Mouse (Mus musculus): ENCODE measurements around the gene Lrrc75a. TPM values are rescaled to one million over a fixed set of nuclear protein-coding genes. Genes with fewer than 3 reads are reported as not detected.

Gene Lrrc75a
- 8.5 and 8.9 TPM in 2 replicates for polyA plus RNA-seq (2015; fragmentation: Nextera tagmentation; extraction: Ambion mirVana)

DNA sequence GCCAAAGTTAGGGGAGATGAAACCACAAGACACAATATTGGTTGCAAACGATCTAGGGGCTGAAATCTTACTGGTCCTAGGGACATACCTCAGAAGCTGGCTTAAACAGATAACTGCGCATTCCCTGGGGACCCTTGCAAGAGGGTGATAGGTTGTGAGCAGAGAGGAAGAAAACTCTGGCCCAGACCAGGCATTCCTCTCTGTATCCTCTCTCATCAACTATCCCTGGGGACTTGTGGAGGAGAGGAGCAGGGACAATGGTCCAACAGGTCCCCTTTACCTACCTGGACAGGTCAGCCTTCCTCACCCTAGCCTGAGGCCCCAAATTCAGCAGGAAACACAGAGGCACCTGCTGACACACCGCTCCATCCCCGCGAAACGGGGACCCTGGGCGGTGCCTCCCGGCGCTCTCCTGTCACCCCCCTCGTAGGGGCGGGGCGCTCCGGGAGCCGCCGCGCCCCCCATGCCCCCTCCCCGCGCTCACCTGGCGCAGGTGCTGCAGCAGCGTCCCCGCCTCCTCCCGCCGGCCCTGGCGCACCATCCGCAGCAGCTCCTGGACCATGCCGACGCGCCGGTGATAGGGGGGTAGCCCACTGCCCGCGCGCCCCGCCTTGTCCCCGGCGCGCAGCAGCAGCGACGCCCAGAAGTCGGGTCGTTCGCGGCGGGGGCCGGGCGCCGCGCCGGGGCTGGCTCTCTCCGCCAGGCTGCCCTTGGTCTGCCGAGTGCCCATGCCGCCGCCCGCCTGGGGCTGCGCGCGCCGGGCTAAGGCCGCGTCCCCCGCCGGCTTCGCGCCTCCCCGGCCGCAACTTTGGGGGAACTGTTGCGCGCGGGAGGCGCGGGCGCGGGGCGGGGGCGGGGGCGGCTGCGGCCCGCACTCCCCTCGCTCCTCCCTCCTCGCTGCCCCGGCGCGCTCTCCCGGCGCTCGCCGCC is at the start of gene Lrrc75a:
Gene Lrrc75a, minus strand, starts transcription at position 863 of the 930 bp plus-strand sequence.
- WGBS: under 1% methylated on average over 64 of the region's 86 CpGs
- peaks cover 59% of the 10 kb centered on the region for H3K4me1 ChIP-seq (replicated peaks)

DNA sequence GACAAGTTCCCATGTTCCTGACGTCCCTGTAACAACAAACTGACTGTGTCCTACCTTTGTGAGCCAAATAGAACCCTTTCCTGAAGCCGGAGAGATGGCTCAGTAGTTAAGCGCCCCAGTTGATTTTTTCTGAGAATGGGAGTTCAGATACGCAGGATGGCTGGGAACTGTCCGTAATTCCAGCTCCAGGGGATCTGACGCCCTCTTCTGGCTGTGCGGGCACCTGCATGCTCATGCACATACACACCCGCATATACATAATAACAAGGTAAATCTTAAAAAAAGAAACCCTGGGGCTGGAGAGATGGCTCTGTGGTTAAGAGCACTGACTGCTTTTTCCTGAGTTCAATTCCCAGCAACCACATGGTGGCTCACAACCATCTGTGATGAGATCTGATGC is 46.8 kb upstream of the Lrrc75a start:
- no peak for ATAC-seq (ENCODE audit: low read depth)
- Histone ChIP-seq H3K4me3 (no peak overlapping the region), H3K9ac (no peak overlapping the region), H3K27me3 (no peaks in the 10 kb centered on the region), H3K4me1 (replicated peaks) (no peaks in the 10 kb centered on the region), H3K9me3 (no peaks in the 10 kb centered on the region), H3K4me2 (no peak overlapping the region), H3K27ac (replicated peaks) (no peak overlapping the region), H3K36me3 (no peaks in the 10 kb centered on the region)
- 91% methylated on average over 8 of the region's 8 CpGs for WGBS

More for the DNA sequence above, at the start of gene Lrrc75a:
- Histone ChIP-seq H3K9me3 (no peaks in the 10 kb centered on the region), H3K9ac (peak within 1 kb of the TSS; percentile 87), H3K27ac (replicated peaks) (peak within 1 kb of the TSS; percentile 74), H3K36me3 (no peaks in the 10 kb centered on the region), H3K27me3 (no peaks in the 10 kb centered on the region), H3K4me3 (peak within 1 kb of the TSS; percentile 73), H3K4me2 (peak within 1 kb of the TSS; percentile 97)
- peak; percentile 62 for ATAC-seq (ENCODE audit: low read depth)

DNA sequence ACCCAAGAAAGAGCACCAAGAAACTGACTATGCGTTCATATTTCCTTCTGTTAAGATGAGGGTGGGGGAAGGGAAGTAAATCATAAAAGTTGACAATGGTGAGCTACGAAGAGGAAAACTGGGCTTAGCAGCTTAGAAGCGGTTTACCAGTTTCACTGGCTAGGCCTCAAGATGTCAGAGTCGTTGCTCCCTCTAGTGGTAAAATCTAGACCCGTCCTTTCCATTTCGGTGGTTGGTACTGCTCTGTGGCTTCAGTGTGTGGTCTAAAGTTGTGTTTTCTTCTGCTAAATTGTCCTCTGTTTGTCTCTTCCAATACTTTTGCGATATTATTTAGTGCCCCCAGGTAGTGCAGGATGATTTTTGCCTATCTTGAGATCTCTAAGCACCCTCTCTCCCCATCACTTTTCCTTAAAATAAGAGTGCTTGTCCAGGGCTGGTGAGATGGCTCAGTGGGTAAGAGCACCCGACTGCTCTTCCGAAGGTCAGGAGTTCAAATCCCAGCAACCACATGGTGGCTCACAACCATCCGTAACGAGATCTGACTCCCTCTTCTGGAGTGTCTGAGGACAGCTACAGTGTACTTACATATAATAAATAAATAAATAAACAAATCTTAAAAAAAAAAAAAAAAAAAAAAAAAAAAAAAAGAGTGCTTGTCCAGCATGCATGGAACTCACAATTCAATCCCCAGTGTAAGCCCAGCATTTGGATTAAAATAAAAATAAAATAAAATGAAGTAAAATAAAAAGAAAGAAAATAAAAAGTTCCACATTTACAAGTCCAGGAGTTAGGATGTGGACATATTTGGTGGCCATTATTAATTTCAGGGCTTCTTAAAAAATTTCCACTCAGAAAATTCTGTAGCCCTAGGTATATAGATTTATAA is 45.2 kb upstream of the Lrrc75a start:
- no peaks in the 10 kb centered on the region for H3K4me1 ChIP-seq (replicated peaks)
- no peaks in the 10 kb centered on the region for H3K36me3 ChIP-seq
- no peak overlapping the region for H3K9ac ChIP-seq
- 22% methylated on average over 11 of the region's 11 CpGs for WGBS
- no peaks in the 10 kb centered on the region for H3K9me3 ChIP-seq
- ATAC-seq (ENCODE audit: low read depth): peak; percentile 85
- H3K27ac ChIP-seq (replicated peaks): no peak overlapping the region
- no peak overlapping the region for H3K4me3 ChIP-seq
- H3K4me2 ChIP-seq: no peak overlapping the region
- no peaks in the 10 kb centered on the region for H3K27me3 ChIP-seq

DNA sequence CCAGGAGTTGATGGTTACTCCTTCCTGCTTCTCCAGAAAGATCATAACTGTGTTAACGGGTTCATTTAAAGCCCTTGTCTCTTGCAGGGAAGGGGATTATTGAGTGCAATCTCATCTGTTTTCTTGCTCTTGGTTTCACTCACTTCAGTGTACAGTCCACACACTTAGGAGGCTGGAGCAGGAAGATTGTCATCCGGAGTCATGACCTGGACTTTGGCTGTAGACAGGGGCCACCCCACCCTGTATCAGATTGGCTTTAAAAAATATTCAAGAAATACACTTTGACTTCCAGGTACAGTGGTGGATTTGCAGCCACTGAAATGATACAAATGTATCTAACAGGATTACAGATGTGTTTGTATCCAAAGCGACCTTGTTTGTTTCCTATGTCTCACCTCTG is 43.3 kb upstream of the Lrrc75a start:
- Histone ChIP-seq H3K4me2 (no peak overlapping the region), H3K9ac (no peak overlapping the region), H3K9me3 (no peaks in the 10 kb centered on the region), H3K36me3 (no peaks in the 10 kb centered on the region), H3K4me1 (replicated peaks) (no peaks in the 10 kb centered on the region), H3K27me3 (no peaks in the 10 kb centered on the region), H3K4me3 (no peak overlapping the region), H3K27ac (replicated peaks) (no peak overlapping the region)
- ATAC-seq (ENCODE audit: low read depth): no peak
- 89% methylated on average over 3 of the region's 3 CpGs for WGBS

DNA sequence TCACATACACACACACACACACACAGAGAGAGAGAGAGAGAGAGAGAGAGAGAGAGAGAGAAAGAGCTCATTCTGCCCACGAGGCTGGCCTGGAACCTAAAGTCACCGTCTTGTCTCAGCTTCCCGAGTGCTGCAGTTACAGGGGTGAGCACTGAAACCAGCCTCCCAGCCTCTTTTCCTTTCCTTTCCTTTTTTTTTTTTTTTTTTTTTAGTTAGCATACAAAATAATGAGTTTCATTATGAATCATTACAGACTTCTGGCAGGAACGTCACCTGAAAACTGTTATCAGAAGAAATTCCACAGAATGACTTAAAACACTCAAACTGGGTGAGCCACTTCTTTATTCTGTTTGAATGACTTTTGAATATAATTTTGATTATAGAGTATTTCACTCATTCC is 31.6 kb upstream of the Lrrc75a start:
- Histone ChIP-seq H3K27me3 (no peaks in the 10 kb centered on the region), H3K36me3 (no peaks in the 10 kb centered on the region), H3K27ac (replicated peaks) (no peak overlapping the region), H3K9me3 (no peaks in the 10 kb centered on the region), H3K4me1 (replicated peaks) (peaks cover 4% of the 10 kb centered on the region; the same call in 1 of the 2 replicates), H3K4me2 (no peak overlapping the region), H3K4me3 (no peak overlapping the region), H3K9ac (no peak overlapping the region)
- WGBS: 85% methylated on average over 4 of the region's 4 CpGs
- ATAC-seq (ENCODE audit: low read depth): no peak

DNA sequence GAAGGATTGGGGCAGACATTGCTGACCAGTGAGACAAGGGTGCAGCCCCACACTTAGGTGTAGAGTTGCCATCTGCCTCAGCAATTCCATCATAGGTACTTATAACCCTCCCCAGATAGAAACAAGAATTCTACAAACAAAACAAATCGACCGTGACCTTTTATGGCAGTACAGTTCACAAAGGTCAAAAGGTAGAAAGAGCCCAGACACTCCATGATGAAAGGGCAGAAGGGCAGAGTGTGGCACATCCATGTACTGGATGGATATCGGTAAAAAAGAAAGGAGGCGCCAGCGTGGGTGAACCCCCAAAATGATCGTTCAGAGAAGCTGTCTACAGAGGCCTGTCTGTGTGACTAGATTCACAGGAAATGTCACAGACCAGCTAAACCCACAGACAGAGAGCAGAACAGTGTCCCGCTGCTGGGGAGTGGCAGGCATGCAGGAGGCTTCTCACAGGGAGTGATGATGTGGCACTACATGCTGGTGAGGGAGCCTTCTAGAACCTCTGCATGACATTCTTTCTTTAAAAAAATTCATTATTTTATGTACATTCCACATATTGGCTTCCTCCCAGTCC is 30.5 kb upstream of the Lrrc75a start:
- H3K4me2 ChIP-seq: no peak overlapping the region
- no peak overlapping the region for H3K4me3 ChIP-seq
- H3K9ac ChIP-seq: no peak overlapping the region
- H3K9me3 ChIP-seq: no peaks in the 10 kb centered on the region
- 82% methylated on average over 7 of the region's 7 CpGs for WGBS
- peaks cover 4% of the 10 kb centered on the region; the same call in 1 of the 2 replicates for H3K4me1 ChIP-seq (replicated peaks)
- no peak for ATAC-seq (ENCODE audit: low read depth)
- H3K27me3 ChIP-seq: no peaks in the 10 kb centered on the region
- no peak overlapping the region for H3K27ac ChIP-seq (replicated peaks)
- no peaks in the 10 kb centered on the region for H3K36me3 ChIP-seq

DNA sequence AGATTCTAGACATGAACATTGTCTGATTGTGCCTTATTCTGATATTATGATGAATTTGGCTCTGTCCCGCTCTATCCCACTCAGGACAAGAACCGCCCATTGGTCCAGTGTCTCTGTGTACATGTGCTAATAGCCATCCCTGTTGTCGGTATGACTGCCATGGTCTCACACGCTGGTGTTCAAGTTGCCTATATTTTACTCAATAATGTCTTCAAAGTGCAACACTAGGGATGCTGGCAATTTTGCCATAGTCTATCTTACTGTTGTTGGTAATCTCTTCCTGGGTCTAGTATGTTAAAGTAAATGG is 27.9 kb upstream of the Lrrc75a start:
- 90% methylated on average over 4 of the region's 4 CpGs for WGBS
- Histone ChIP-seq H3K27ac (replicated peaks) (no peak overlapping the region), H3K4me2 (no peak overlapping the region), H3K36me3 (no peaks in the 10 kb centered on the region), H3K9me3 (no peaks in the 10 kb centered on the region), H3K4me1 (replicated peaks) (peaks cover 4% of the 10 kb centered on the region; the same call in 1 of the 2 replicates), H3K4me3 (no peak overlapping the region), H3K27me3 (no peaks in the 10 kb centered on the region), H3K9ac (no peak overlapping the region)
- ATAC-seq (ENCODE audit: low read depth): no peak

DNA sequence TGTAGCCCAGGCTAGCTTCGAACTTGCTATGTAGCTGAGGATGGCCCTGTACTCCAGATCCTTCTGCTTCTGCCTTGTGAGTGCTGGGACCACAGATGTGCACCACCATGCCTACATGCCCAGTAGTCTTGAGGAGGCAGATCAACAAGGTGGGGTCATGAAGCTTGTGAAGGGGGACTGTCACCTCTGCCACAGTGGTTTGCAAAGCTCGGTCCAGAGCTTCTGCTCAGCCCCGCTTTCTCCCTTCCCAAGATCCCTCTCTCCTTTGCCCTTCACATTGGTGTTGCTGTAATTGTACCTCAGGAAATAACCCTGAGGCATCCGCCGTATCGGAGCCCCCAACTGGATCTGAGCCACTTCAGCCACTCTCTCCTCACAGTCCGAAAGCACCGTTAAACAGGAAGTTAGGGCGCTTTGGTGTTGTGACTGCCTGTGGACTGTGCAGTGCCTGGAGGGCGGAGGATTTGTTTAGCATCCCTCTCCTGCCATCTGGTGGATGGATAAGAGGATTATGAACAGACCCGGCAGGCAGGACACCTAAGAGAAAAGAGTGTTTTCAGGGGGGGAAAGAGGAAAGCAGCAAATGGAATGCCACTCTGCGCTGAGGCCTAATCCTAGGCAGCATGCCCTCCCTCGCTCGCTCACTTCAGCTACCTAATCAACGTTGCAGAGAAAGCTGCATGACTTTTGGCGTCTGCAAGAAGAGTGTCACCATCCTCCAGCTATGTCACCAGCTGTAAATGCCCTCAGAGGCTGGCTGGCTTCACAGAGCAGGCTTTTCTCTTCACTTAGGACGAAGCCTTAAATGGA is 27.4 kb upstream of the Lrrc75a start:
- peak; percentile 97 for ATAC-seq (ENCODE audit: low read depth)
- peak overlapping the region; percentile 15; the same call in 1 of the 2 replicates for H3K4me3 ChIP-seq
- H3K4me1 ChIP-seq (replicated peaks): peaks cover 4% of the 10 kb centered on the region; the same call in 1 of the 2 replicates
- H3K9me3 ChIP-seq: no peaks in the 10 kb centered on the region
- H3K9ac ChIP-seq: peak overlapping the region; percentile 64
- 22% methylated on average over 17 of the region's 17 CpGs for WGBS
- H3K27ac ChIP-seq (replicated peaks): 0 out of 2 replicates have a peak overlapping the region, but pooled peaks have one; percentile 34
- peak overlapping the region; percentile 50 for H3K4me2 ChIP-seq
- H3K27me3 ChIP-seq: no peaks in the 10 kb centered on the region
- H3K36me3 ChIP-seq: no peaks in the 10 kb centered on the region

DNA sequence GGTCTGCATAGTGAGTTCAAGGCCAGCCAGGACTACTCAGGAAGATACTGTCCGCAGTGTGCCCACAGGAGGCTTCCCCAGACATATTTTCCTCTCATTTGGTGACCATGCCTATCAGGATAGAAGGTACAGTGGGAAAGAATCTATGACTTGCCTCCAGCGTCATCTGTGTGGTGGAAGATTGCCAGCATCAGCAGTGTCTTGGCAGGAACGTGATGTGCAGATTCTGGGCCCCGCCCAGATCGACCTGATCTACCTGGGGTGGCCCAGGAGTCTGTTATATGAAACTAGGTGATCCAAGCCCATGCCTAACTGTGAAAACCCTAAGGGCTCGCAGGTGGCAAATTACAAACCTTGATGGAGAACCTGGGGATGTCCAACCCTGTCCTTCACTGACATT is 21.7 kb upstream of the Lrrc75a start:
- ATAC-seq (ENCODE audit: low read depth): no peak
- Histone ChIP-seq H3K36me3 (peaks cover 7% of the 10 kb centered on the region; the same call in 1 of the 2 replicates), H3K9ac (no peak overlapping the region), H3K4me1 (replicated peaks) (no peaks in the 10 kb centered on the region; the same call in 1 of the 2 replicates), H3K9me3 (no peaks in the 10 kb centered on the region), H3K4me2 (no peak overlapping the region), H3K4me3 (no peak overlapping the region), H3K27me3 (no peaks in the 10 kb centered on the region), H3K27ac (replicated peaks) (no peak overlapping the region)
- WGBS: 89% methylated on average over 6 of the region's 6 CpGs

DNA sequence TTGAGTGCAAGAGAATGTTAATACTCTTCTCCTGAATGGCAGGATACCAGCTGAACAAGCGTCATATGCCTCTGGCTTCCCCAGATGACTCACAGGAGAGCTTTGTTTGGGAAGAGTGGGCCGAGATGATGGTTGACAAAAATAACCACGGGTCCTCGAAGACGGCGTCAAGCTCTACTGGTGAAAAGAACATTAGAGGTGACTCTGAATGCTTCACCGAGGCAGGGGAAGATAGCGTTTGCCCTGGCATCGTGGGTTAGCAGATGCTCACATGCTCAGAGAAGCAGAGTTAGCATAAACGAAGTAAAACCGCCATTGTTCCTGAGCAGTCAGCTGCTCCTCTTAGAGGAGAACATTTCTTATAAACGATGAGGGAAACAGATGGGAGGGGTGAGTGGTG is 21.1 kb upstream of the Lrrc75a start:
- Histone ChIP-seq H3K27me3 (no peaks in the 10 kb centered on the region), H3K27ac (replicated peaks) (no peak overlapping the region), H3K9me3 (no peaks in the 10 kb centered on the region), H3K4me2 (no peak overlapping the region), H3K4me1 (replicated peaks) (no peaks in the 10 kb centered on the region), H3K9ac (no peak overlapping the region), H3K36me3 (peaks cover 12% of the 10 kb centered on the region), H3K4me3 (no peak overlapping the region)
- 53% methylated on average over 12 of the region's 12 CpGs for WGBS
- ATAC-seq (ENCODE audit: low read depth): no peak

DNA sequence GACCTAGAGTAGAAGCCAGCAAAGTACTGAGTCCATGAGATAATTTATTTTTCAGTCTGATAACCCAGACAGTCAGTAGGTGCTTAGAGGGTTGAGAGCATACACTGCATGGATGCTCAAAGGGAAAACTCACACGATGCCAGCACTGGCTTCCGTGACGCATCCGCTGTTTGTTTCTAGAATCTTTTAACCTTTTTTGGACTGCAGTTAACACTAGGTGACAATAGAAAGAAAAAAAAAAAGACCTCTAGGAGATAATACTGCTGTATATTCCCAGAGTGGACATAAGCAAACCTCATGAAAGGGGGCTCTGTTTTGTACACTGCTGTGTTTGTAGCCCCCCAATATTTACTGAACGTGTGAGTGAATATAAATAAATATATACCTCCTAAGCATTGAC is 20.7 kb upstream of the Lrrc75a start:
- Histone ChIP-seq H3K27me3 (no peaks in the 10 kb centered on the region), H3K4me2 (no peak overlapping the region), H3K9ac (no peak overlapping the region), H3K36me3 (peaks cover 12% of the 10 kb centered on the region), H3K27ac (replicated peaks) (no peak overlapping the region), H3K9me3 (no peaks in the 10 kb centered on the region), H3K4me1 (replicated peaks) (no peaks in the 10 kb centered on the region), H3K4me3 (no peak overlapping the region)
- ATAC-seq (ENCODE audit: low read depth): no peak
- WGBS: 91% methylated on average over 5 of the region's 5 CpGs
